Comparison of ENCODE assay signal across 16 mouse cellular contexts in the genomic region with DNA sequence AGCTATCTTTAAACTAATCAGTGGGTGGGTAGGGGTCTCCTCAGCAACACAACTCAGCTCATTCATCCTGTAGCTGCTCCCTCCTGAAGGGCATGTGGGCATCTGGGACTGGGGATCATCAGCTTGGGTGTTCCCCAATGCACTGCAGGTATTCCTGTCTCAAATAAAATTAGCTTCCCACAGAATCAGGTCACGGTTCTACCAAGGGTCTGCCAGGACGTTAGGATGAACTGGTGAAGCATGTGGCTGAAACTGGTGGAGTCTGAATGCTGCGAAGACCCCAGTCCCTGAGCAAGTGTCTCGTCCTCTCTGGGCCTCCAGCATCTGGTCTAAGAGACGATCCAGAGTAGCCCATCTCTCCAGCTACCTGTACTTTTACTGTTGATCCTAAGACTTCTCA.
"Had no signal": no experiment of that assay in that cellular context is flagged by ENCODE, and none has a peak within 500 bp of the region (broad histone marks: within the 10 kb centered on the region; RNA-seq: fewer than 3 reads in every experiment).

No protein-coding gene starts in this region.

- H3K27ac ChIP-seq: midbrain, embryonic 10.5 days had no signal

- H3K9me3 ChIP-seq: midbrain, embryonic 10.5 days; neural tube, embryonic 13.5 days; neural tube, embryonic 15.5 days had no signal

- H3K9ac ChIP-seq: lung, embryonic 14.5 days; neural tube, embryonic 13.5 days; neural tube, embryonic 15.5 days had no signal

- H3K4me3 ChIP-seq: midbrain, embryonic 10.5 days; myocyte; neural tube, embryonic 13.5 days; neural tube, embryonic 15.5 days had no signal

- DNase-seq: lung, adult 18-20 months; lung, embryonic 14.5 days; lung, postnatal 10 days; lung, postnatal 4 days; midbrain, embryonic 14.5 days; right cerebral cortex, adult 18-20 months; right cerebral cortex, postnatal 25 days; right cerebral cortex, postnatal 4 days; spleen, adult 18-20 months; thymus, adult 18-20 months; thymus, postnatal 14 days; thymus, postnatal 36 days had no signal

- H3K36me3 ChIP-seq: midbrain, embryonic 10.5 days; neural tube, embryonic 13.5 days; neural tube, embryonic 15.5 days had no signal

- H3K27me3 ChIP-seq: neural tube, embryonic 13.5 days; neural tube, embryonic 15.5 days had no signal

- H3K4me2 ChIP-seq: lung, embryonic 14.5 days; neural tube, embryonic 13.5 days; neural tube, embryonic 15.5 days had no signal
